Mouse (Mus musculus): ENCODE results near the gene Ripor2. TPM values are rescaled to one million over a fixed set of nuclear protein-coding genes. Genes with fewer than 3 reads are reported as not detected.

Ripor2 gene
- total and polyA plus RNA-seq, 3 experiments = 4.7 to 8.2 (median 7.4) TPM

GRCm38 (mm10) chr13:24548911-24549310 is 33.1 kb upstream of the Ripor2 start:
- intact Hi-C loops (cut with DNase I) = no loop called here
- no peak for TF ChIP-seq CTCF (IDR thresholded peaks at IDR 0.05)
- no peak for TF ChIP-seq POLR2A (IDR thresholded peaks at IDR 0.05; ENCODE audit: insufficient read depth, low read depth, low read length)
- H3K4me3 ChIP-seq = no peak overlapping the region

GRCm38 (mm10) chr13:24551100-24551931 is 30.7 kb upstream of the Ripor2 start:
- no peak for TF ChIP-seq CTCF (IDR thresholded peaks at IDR 0.05)
- TF ChIP-seq POLR2A (IDR thresholded peaks at IDR 0.05; ENCODE audit: insufficient read depth, low read depth, low read length) = no peak
- no peak for TF ChIP-seq EP300 (IDR thresholded peaks at IDR 0.05; ENCODE audit: insufficient read depth, low read depth, low read length)
- no peaks in the 10 kb centered on the region for H3K4me1 ChIP-seq (ENCODE audit: control insufficient read depth, insufficient read depth, low read length)
- H3K27ac ChIP-seq = no peak overlapping the region
- intact Hi-C loops (cut with DNase I) = no loop called here
- no peak overlapping the region for H3K4me3 ChIP-seq
- no peaks in the 10 kb centered on the region for H3K79me2 ChIP-seq (replicated peaks; ENCODE audit: control insufficient read depth, insufficient read depth, low read length)
- H3K9ac ChIP-seq (ENCODE audit: low read depth, low read length) = no peak overlapping the region
- H3K36me3 ChIP-seq (ENCODE audit: control insufficient read depth, insufficient read depth, low read length) = no peaks in the 10 kb centered on the region
- H3K27me3 ChIP-seq (ENCODE audit: control insufficient read depth, insufficient read depth, low read length) = no peaks in the 10 kb centered on the region
- 28% methylated on average over 14 of the region's 14 CpGs for WGBS
- no peak for DNase-seq

More at GRCm38 (mm10) chr13:24548911-24549310, 33.1 kb upstream of the Ripor2 start:
- Histone ChIP-seq H3K9ac (ENCODE audit: low read depth, low read length) (no peak overlapping the region), H3K36me3 (ENCODE audit: control insufficient read depth, insufficient read depth, low read length) (no peaks in the 10 kb centered on the region), H3K4me1 (ENCODE audit: control insufficient read depth, insufficient read depth, low read length) (no peaks in the 10 kb centered on the region), H3K27me3 (ENCODE audit: control insufficient read depth, insufficient read depth, low read length) (no peaks in the 10 kb centered on the region), H3K79me2 (replicated peaks; ENCODE audit: control insufficient read depth, insufficient read depth, low read length) (no peaks in the 10 kb centered on the region), H3K27ac (no peak overlapping the region)
- DNase-seq = no peak

- H3K27ac ChIP-seq = no peak overlapping the region
- 88% methylated on average over 4 of the region's 4 CpGs for WGBS
- no peak for DNase-seq
- no peak for TF ChIP-seq EP300 (IDR thresholded peaks at IDR 0.05; ENCODE audit: insufficient read depth, low read depth, low read length)
- no peak for TF ChIP-seq POLR2A (IDR thresholded peaks at IDR 0.05; ENCODE audit: insufficient read depth, low read depth, low read length)
- TF ChIP-seq CTCF (IDR thresholded peaks at IDR 0.05) = no peak
- H3K4me1 ChIP-seq (ENCODE audit: control insufficient read depth, insufficient read depth, low read length) = no peaks in the 10 kb centered on the region
- no peak overlapping the region for H3K9ac ChIP-seq (ENCODE audit: low read depth, low read length)
- no peaks in the 10 kb centered on the region for H3K36me3 ChIP-seq (ENCODE audit: control insufficient read depth, insufficient read depth, low read length)
- no peaks in the 10 kb centered on the region for H3K27me3 ChIP-seq (ENCODE audit: control insufficient read depth, insufficient read depth, low read length)
- H3K4me3 ChIP-seq = no peak overlapping the region
- intact Hi-C loops (cut with DNase I) = no loop called here
- no peaks in the 10 kb centered on the region for H3K79me2 ChIP-seq (replicated peaks; ENCODE audit: control insufficient read depth, insufficient read depth, low read length)
Measured at GRCm38 (mm10) chr13:24552039-24552438, 29.9 kb upstream of the Ripor2 start.

- DNase-seq = no peak
- Histone ChIP-seq H3K36me3 (ENCODE audit: control insufficient read depth, insufficient read depth, low read length) (no peaks in the 10 kb centered on the region), H3K4me1 (ENCODE audit: control insufficient read depth, insufficient read depth, low read length) (peaks cover 11% of the 10 kb centered on the region), H3K79me2 (replicated peaks; ENCODE audit: control insufficient read depth, insufficient read depth, low read length) (no peaks in the 10 kb centered on the region), H3K9ac (ENCODE audit: low read depth, low read length) (no peak overlapping the region), H3K27me3 (ENCODE audit: control insufficient read depth, insufficient read depth, low read length) (no peaks in the 10 kb centered on the region), H3K27ac (no peak overlapping the region), H3K4me3 (no peak overlapping the region)
- intact Hi-C loops (cut with DNase I) = no loop called here
- TF ChIP-seq CTCF (IDR thresholded peaks at IDR 0.05) = no peak
- TF ChIP-seq EP300 (IDR thresholded peaks at IDR 0.05; ENCODE audit: insufficient read depth, low read depth, low read length) = no peak
- TF ChIP-seq POLR2A (IDR thresholded peaks at IDR 0.05; ENCODE audit: insufficient read depth, low read depth, low read length) = no peak
- 92% methylated on average over 5 of the region's 5 CpGs for WGBS
Measured at GRCm38 (mm10) chr13:24561391-24561790, 20.6 kb upstream of the Ripor2 start.

GRCm38 (mm10) chr13:24564706-24565105 is 17.3 kb upstream of the Ripor2 start:
- 69% methylated on average over 8 of the region's 8 CpGs for WGBS

GRCm38 (mm10) chr13:24565230-24565949 is 16.6 kb upstream of the Ripor2 start:
- Histone ChIP-seq H3K27ac (peak overlapping the region; percentile 56), H3K79me2 (replicated peaks; ENCODE audit: control insufficient read depth, insufficient read depth, low read length) (no peaks in the 10 kb centered on the region), H3K9ac (ENCODE audit: low read depth, low read length) (no peak overlapping the region), H3K4me3 (no peak overlapping the region), H3K27me3 (ENCODE audit: control insufficient read depth, insufficient read depth, low read length) (no peaks in the 10 kb centered on the region), H3K4me1 (ENCODE audit: control insufficient read depth, insufficient read depth, low read length) (peaks cover 13% of the 10 kb centered on the region), H3K36me3 (ENCODE audit: control insufficient read depth, insufficient read depth, low read length) (no peaks in the 10 kb centered on the region)
- intact Hi-C loops (cut with DNase I) = no loop called here
- DNase-seq = peak; percentile 41 to 60
- TF ChIP-seq EP300 (IDR thresholded peaks at IDR 0.05; ENCODE audit: insufficient read depth, low read depth, low read length) = no peak
- TF ChIP-seq POLR2A (IDR thresholded peaks at IDR 0.05; ENCODE audit: insufficient read depth, low read depth, low read length) = no peak
- TF ChIP-seq CTCF (IDR thresholded peaks at IDR 0.05) = no peak
- 20% methylated on average over 8 of the region's 8 CpGs for WGBS

More at GRCm38 (mm10) chr13:24564706-24565105, 17.3 kb upstream of the Ripor2 start:
- peaks cover 13% of the 10 kb centered on the region for H3K4me1 ChIP-seq (ENCODE audit: control insufficient read depth, insufficient read depth, low read length)
- H3K79me2 ChIP-seq (replicated peaks; ENCODE audit: control insufficient read depth, insufficient read depth, low read length) = no peaks in the 10 kb centered on the region
- no peak overlapping the region for H3K4me3 ChIP-seq
- H3K9ac ChIP-seq (ENCODE audit: low read depth, low read length) = no peak overlapping the region
- intact Hi-C loops (cut with DNase I) = no loop called here
- H3K27me3 ChIP-seq (ENCODE audit: control insufficient read depth, insufficient read depth, low read length) = no peaks in the 10 kb centered on the region
- no peaks in the 10 kb centered on the region for H3K36me3 ChIP-seq (ENCODE audit: control insufficient read depth, insufficient read depth, low read length)
- TF ChIP-seq POLR2A (IDR thresholded peaks at IDR 0.05; ENCODE audit: insufficient read depth, low read depth, low read length) = no peak
- no peak for TF ChIP-seq EP300 (IDR thresholded peaks at IDR 0.05; ENCODE audit: insufficient read depth, low read depth, low read length)
- no peak for TF ChIP-seq CTCF (IDR thresholded peaks at IDR 0.05)
- no peak overlapping the region; the same call in none of the 2 replicates for H3K27ac ChIP-seq
- DNase-seq = no peak

All from heart, adult 2 months (tissue).